Mouse (Mus musculus) frontal cortex, adult 2 months (tissue): ENCODE measurements around the gene Slc9a7. TPM values are rescaled to one million over a fixed set of nuclear protein-coding genes. Genes with fewer than 3 reads are reported as not detected.

Experiments used
- DNase-seq, 2 experiments: peaks; one replicate each; pipeline ENCODE4 v3.0.0; 2022; ENCODE audit warnings: low spot score in 1 of 2; ENCODE audit errors: extremely low spot score in 1 of 2
- polyA plus RNA-seq: library from polyadenylated mRNA; depleted of rRNA; stranded (reverse); fragments of >200 nt; gene quantifications from 2 replicates; pipeline ENCODE4 v1.2.3, GENCODE M21; 2012; rRNA removed

Gene Slc9a7
- polyA plus RNA-seq, 1 experiment: 13.8 TPM

GRCm38 (mm10) chrX:20161687-20162321, 129.8 kb downstream of the Slc9a7 start:
- DNase-seq: no peak

GRCm38 (mm10) chrX:20160301-20160700, 131.3 kb downstream of the Slc9a7 start:
- no peak for DNase-seq

- peak in 1 of 2 experiments; percentile 30 for DNase-seq
Measured at GRCm38 (mm10) chrX:20157519-20157918, 134.1 kb downstream of the Slc9a7 start.

- no peak for DNase-seq
Measured at GRCm38 (mm10) chrX:20129466-20129865, 162.1 kb downstream of the Slc9a7 start.

GRCm38 (mm10) chrX:20128951-20129350, 162.7 kb downstream of the Slc9a7 start:
- no peak for DNase-seq

GRCm38 (mm10) chrX:20125481-20125880, 166.1 kb downstream of the Slc9a7 start:
- DNase-seq: no peak

GRCm38 (mm10) chrX:20117717-20118116, 173.9 kb downstream of the Slc9a7 start:
- no peak for DNase-seq

GRCm38 (mm10) chrX:20070196-20070595, 221.4 kb downstream of the Slc9a7 start:
- no peak for DNase-seq

- DNase-seq: no peak
Measured at GRCm38 (mm10) chrX:20066636-20067035, 225.0 kb downstream of the Slc9a7 start.

- DNase-seq: no peak
Measured at GRCm38 (mm10) chrX:20061764-20062480, 229.7 kb downstream of the Slc9a7 start.

GRCm38 (mm10) chrX:20060769-20061315, 230.8 kb downstream of the Slc9a7 start:
- no peak for DNase-seq

GRCm38 (mm10) chrX:20060096-20060768, 231.4 kb downstream of the Slc9a7 start:
- no peak for DNase-seq

GRCm38 (mm10) chrX:20059381-20059971, 232.1 kb downstream of the Slc9a7 start, which contains the start of gene Chst7:
Gene Chst7, plus strand, starts transcription at chrX:20059560.
- DNase-seq: peak in 1 of 2 experiments; percentile 35

Other genes starting within 250 kb of the Slc9a7 start
- gene Chst7, start 232.2 kb downstream of the Slc9a7 start, polyA plus RNA-seq: 2.0 and 2.8 TPM in 2 replicates
- 9.3 and 10.0 TPM in 2 replicates for gene Rp2, start 72.7 kb upstream of the Slc9a7 start, polyA plus RNA-seq
- 5.4 and 6.4 TPM in 2 replicates for gene Jade3, start 133.9 kb upstream of the Slc9a7 start, polyA plus RNA-seq